ENCODE assay signal across 9 mouse cellular contexts in genomic region chr7:78989751-78990206, GRCm38 (mm10).
DNase-seq lines count a peak whose midpoint lies in the region; ATAC-seq and TF ChIP-seq lines count a peak whose summit lies in the region.
"Had no signal": no experiment of that assay in that cellular context is flagged by ENCODE, and none has a peak within 500 bp of the region (broad histone marks: within the 10 kb centered on the region; RNA-seq: fewer than 3 reads in every experiment).

No protein-coding gene starts in this region.

- TF ChIP-seq CTCF in lung, embryonic 14.5 days (IDR thresholded peaks at IDR 0.05; ENCODE audit: low read depth) = no peak

- no peak overlapping the region for H3K27ac ChIP-seq in lung, embryonic 14.5 days (ENCODE audit: low read depth)
- no peak overlapping the region for H3K27ac ChIP-seq in forebrain, embryonic 14.5 days (ENCODE audit: low read depth, low read length)
- H3K27ac ChIP-seq in limb, embryonic 12.5 days = peak overlapping the region; percentile 74; the same call in 1 of the 2 replicates
- no peak overlapping the region for H3K27ac ChIP-seq in stomach, embryonic 16.5 days (ENCODE audit: low read length)
- H3K27ac ChIP-seq: layer of hippocampus, adult 2 months had no signal

- no peaks in the 10 kb centered on the region for H3K36me3 ChIP-seq in lung, embryonic 14.5 days (ENCODE audit: insufficient read depth)
- no peaks in the 10 kb centered on the region for H3K36me3 ChIP-seq in forebrain, embryonic 14.5 days (ENCODE audit: control insufficient read depth, insufficient read depth, low read length)
- no peaks in the 10 kb centered on the region for H3K36me3 ChIP-seq in limb, embryonic 12.5 days
- no peaks in the 10 kb centered on the region for H3K36me3 ChIP-seq in stomach, embryonic 16.5 days (ENCODE audit: control insufficient read depth, insufficient read depth, low read length)

- no peaks in the 10 kb centered on the region for H3K9me3 ChIP-seq in lung, embryonic 14.5 days (ENCODE audit: low read depth, low read length)
- H3K9me3 ChIP-seq in forebrain, embryonic 14.5 days (replicated peaks; ENCODE audit: control insufficient read depth, low read length) = no peaks in the 10 kb centered on the region
- no peaks in the 10 kb centered on the region for H3K9me3 ChIP-seq in limb, embryonic 12.5 days
- H3K9me3 ChIP-seq in stomach, embryonic 16.5 days (replicated peaks; ENCODE audit: control insufficient read depth, low read length) = no peaks in the 10 kb centered on the region
- H3K9me3 ChIP-seq: megakaryocyte, embryonic 14.5 days had no signal

- H3K9ac ChIP-seq in lung, embryonic 14.5 days = peak overlapping the region; percentile 46
- peak overlapping the region; percentile 64; the same call in 1 of the 2 replicates for H3K9ac ChIP-seq in forebrain, embryonic 14.5 days (ENCODE audit: low read length)
- peak overlapping the region; percentile 69 for H3K9ac ChIP-seq in limb, embryonic 12.5 days (replicated peaks)
- H3K9ac ChIP-seq in stomach, embryonic 16.5 days (ENCODE audit: low read length) = no peak overlapping the region

- DNase-seq in lung, embryonic 14.5 days = no peak
- DNase-seq in lung, adult 18-20 months = no peak
- no peak for DNase-seq in forebrain, embryonic 14.5 days (ENCODE audit: low spot score)
- DNase-seq in ovary, postnatal 36 days (ENCODE audit: low spot score) = no peak

- no peaks in the 10 kb centered on the region for H3K27me3 ChIP-seq in lung, embryonic 14.5 days (ENCODE audit: insufficient read depth, low read length)
- no peaks in the 10 kb centered on the region for H3K27me3 ChIP-seq in forebrain, embryonic 14.5 days (replicated peaks; ENCODE audit: control insufficient read depth, insufficient read depth, low read length)
- peaks cover 4% of the 10 kb centered on the region; the same call in 1 of the 2 replicates for H3K27me3 ChIP-seq in limb, embryonic 12.5 days
- no peaks in the 10 kb centered on the region for H3K27me3 ChIP-seq in stomach, embryonic 16.5 days (ENCODE audit: control insufficient read depth, insufficient read depth, low read length)

- WGBS in lung, embryonic 14.5 days = 25% methylated on average over 5 of the region's 5 CpGs
- 30% methylated on average over 5 of the region's 5 CpGs for WGBS in forebrain, embryonic 14.5 days
- 43% methylated on average over 5 of the region's 5 CpGs for WGBS in limb, embryonic 12.5 days
- WGBS in stomach, embryonic 16.5 days = 27% methylated on average over 5 of the region's 5 CpGs

- peak overlapping the region; percentile 32; the same call in 1 of the 2 replicates for H3K4me3 ChIP-seq in lung, embryonic 14.5 days (ENCODE audit: low read depth, low read length)
- peak overlapping the region; percentile 37 for H3K4me3 ChIP-seq in forebrain, embryonic 14.5 days (ENCODE audit: low read depth, low read length)
- peak overlapping the region; percentile 46 for H3K4me3 ChIP-seq in limb, embryonic 12.5 days (replicated peaks)
- H3K4me3 ChIP-seq in stomach, embryonic 16.5 days (replicated peaks; ENCODE audit: low read length) = peak overlapping the region; percentile 39

- no peaks in the 10 kb centered on the region for H3K4me1 ChIP-seq in lung, embryonic 14.5 days (ENCODE audit: insufficient read depth)
- H3K4me1 ChIP-seq in forebrain, embryonic 14.5 days (ENCODE audit: control insufficient read depth, insufficient read depth, low read length) = no peaks in the 10 kb centered on the region
- H3K4me1 ChIP-seq in limb, embryonic 12.5 days (replicated peaks) = peaks cover 15% of the 10 kb centered on the region
- H3K4me1 ChIP-seq in stomach, embryonic 16.5 days (ENCODE audit: control insufficient read depth, insufficient read depth, low read length) = no peaks in the 10 kb centered on the region

- peak; percentile 60; the same call in 1 of the 2 replicates for ATAC-seq in lung, embryonic 14.5 days (ENCODE audit: insufficient read depth)
- ATAC-seq in forebrain, embryonic 14.5 days = peak; percentile 57; the same call in 1 of the 2 replicates
- peak; percentile 70 for ATAC-seq in limb, embryonic 12.5 days (ENCODE audit: insufficient number of reproducible peaks, insufficient read depth, low FRiP score, low TSS enrichment, low read depth)
- peak; percentile 33 for ATAC-seq in stomach, embryonic 16.5 days (ENCODE audit: insufficient read depth, low FRiP score)
- ATAC-seq in cerebellum, adult (ENCODE audit: insufficient number of reproducible peaks, low FRiP score, low TSS enrichment) = no peak

- peak overlapping the region; percentile 70 for H3K4me2 ChIP-seq in lung, embryonic 14.5 days
- H3K4me2 ChIP-seq in forebrain, embryonic 14.5 days (ENCODE audit: low read length) = peak overlapping the region; percentile 86
- peak overlapping the region; percentile 80 for H3K4me2 ChIP-seq in limb, embryonic 12.5 days
- H3K4me2 ChIP-seq in stomach, embryonic 16.5 days (ENCODE audit: low read depth, low read length) = peak overlapping the region; percentile 56
